Mouse (Mus musculus) cerebellum, adult 11-12 months (tissue): Measurements from ENCODE around the gene Cep89.

Source experiments
- DNase-seq: peaks from one replicate; pipeline ENCODE4 v3.0.0; 2022

Cep89 gene

DNA sequence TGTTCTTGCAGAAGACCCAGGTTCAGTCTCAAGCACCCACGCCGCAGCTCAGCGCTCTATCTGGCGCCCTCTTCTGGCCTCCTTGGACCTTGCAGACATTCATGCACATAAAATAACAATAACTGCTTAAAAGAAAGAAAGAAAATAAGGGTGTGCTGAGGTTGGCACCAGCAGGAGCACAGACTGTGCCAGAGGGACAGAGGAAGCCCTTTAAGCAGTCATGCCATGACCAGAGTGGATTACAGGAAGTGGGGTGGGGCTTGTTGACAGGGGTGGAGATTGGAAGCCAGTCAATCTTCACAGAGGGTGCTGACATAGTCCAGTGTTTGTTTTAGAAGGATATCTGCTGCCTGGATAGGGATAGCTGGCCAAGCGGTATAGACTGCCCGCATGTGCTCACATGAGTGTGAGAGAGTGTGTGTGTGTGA is 10.3 kb upstream of the Cep89 start:
- no peak for DNase-seq

GRCm38 (mm10) chr7:35388694-35389093 is 8.1 kb upstream of the Cep89 start:
- no peak for DNase-seq

DNA sequence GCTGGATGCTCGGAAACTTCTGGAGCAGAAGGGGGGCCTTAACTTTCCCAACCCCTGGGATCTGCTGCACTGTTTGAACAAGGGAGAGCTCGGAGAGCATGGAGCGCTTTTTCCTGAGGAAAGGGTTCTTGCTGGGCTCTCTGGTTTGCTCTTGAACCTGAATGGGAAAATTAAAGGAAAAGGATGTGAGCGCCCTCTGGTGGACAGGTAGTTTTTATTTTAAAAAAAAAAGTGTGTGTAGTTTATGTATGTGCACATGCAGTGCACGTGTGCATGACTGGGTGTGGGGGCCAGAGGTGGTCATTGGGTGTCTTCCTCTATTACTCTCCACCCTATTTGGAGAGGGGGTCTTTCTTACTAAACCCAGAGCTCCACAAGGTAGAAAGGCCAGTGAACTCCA is 3.9 kb upstream of the Cep89 start:
- DNase-seq: no peak

DNA sequence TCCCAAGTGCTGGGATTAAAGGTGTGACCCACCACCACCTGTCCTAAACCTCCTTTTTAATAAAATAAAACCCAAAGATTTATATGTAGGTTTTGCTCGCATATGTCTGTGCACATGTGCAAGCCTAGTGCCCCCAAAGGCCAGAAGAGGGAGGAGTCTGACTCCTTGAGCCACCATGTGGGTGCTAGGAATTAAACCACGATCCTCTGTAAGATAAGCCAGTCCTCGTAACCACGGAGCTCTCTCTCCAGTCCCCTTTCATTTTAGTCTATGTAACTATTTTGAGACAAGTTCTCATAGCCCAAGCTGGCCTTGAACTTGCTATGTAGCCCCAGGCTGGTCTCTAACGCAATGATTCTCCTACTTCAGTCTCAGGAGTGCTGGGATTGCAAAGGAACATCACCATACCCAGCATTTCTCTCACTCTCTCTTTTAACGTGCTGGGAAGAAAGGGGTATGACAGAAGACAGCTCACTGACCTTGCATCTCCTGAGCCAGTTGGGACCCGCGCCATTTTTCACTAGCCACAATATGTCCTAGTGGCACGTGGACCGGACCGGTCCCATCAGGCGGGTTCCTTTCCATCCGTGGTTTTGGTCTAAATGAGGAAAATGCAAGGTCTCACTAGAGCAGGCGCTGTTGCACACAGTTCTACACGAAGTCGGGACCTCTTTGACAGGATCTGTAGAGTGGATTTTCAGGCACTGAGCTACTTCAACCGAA is 940 bp upstream of the Cep89 start:
- DNase-seq: peak; percentile 53

DNA sequence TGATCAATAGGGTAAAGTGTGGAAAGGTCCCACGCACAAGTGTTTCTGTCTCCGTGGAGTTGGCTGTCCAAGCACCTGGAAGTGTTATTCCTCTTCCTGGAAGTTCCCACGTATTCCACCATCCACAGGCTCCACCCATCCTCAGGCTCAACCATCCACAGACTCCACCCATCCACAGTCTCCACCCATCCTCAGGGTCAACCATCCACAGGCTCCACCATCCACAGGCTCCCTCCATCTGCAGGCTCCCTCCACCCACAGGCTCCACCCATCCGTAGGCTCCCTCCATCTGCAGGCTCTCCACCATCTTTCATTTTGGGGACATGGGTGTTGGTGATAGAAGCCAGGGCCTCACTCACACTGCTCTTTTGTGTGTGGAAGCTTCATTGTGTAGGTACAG is 4.3 kb downstream of the Cep89 start:
- no peak for DNase-seq

DNA sequence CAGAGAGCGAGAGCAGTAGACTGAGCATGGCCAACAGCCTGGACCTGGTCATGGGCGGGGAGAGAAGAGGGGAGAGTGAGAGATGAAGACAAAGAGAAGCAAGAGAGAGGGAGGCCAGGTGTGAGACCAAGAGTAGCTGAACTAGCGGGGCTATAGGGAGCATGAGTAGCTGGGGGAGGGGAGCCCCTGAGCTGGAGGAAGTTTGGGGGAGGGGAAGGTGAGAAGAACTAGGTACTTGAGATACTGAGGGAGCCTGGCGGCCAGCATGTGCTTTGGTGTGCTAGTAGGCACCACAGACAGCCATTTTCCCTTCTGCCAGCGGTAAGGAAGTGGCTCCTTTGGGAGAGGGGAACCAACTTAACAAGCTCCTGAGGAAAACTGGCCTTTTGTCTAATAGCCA is 18.4 kb downstream of the Cep89 start:
- no peak for DNase-seq

DNA sequence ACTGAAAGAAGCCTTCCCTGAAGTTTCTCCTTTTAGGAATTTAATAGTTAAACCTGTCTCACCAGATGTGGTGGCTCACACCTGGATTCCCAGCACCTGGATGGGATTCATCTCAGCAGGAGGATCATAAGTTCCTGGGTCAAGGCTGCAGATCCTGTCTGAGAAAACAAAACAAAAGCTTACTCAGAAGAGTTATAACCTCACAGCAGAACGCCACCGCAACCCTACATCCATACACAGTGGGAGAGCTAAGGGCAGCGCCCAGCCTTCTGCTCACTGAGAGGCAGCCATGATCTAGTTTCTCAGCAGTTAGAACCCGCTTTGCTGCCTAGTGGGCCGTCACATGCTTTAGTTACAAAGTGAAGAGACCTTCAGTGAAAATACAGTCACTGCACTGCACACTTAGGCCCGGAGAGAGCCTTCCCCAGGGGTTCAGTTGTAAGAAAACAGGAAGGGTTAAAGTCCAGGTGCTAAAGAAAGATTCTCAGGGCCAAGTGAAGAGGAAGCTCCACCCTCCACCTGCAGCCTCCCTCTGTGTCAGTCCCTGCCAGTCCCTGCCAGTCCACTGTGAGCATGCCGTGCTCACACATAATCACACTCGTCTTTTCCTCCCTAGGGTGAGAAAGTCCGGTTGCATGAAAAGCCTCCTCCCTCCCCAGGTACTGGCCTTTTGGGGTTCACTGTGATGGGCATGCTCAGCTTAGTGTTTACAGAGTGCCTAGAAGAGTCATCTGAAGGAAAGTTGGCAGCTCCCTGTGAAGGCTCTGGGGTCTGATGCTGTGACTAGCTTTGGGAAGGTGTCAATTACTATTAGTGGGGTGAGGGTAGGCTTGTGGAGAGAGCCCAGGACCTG is 19.2 kb downstream of the Cep89 start:
- no peak for DNase-seq

GRCm38 (mm10) chr7:35416654-35416948 is 19.8 kb downstream of the Cep89 start:
- DNase-seq: no peak

- no peak for DNase-seq
Measured at GRCm38 (mm10) chr7:35423071-35423470, 26.2 kb downstream of the Cep89 start.

- no peak for DNase-seq
Measured at GRCm38 (mm10) chr7:35428146-35428545, 31.3 kb downstream of the Cep89 start.

DNA sequence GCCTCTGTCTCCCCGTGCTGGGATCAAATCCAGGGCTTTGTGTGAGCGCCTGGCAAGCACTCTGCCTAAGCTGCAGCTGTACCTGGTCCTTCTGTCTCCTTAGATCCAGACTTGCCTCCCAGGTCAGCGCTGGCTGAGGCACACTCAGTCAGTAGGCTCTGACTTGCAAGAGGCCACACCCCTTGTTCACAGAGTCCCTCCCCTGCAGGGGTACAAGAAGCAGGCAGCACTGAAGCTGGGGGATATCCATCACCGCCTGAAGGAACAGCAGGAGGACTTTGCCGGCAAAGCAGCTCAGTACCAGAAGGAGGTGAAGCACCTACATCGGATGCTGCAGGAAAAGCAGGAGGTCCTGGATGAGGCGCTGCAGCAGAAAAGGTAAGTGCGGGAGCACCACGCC is 38.4 kb downstream of the Cep89 start:
- DNase-seq: no peak

GRCm38 (mm10) chr7:35447501-35447900 is 50.7 kb downstream of the Cep89 start:
- DNase-seq: no peak

DNA sequence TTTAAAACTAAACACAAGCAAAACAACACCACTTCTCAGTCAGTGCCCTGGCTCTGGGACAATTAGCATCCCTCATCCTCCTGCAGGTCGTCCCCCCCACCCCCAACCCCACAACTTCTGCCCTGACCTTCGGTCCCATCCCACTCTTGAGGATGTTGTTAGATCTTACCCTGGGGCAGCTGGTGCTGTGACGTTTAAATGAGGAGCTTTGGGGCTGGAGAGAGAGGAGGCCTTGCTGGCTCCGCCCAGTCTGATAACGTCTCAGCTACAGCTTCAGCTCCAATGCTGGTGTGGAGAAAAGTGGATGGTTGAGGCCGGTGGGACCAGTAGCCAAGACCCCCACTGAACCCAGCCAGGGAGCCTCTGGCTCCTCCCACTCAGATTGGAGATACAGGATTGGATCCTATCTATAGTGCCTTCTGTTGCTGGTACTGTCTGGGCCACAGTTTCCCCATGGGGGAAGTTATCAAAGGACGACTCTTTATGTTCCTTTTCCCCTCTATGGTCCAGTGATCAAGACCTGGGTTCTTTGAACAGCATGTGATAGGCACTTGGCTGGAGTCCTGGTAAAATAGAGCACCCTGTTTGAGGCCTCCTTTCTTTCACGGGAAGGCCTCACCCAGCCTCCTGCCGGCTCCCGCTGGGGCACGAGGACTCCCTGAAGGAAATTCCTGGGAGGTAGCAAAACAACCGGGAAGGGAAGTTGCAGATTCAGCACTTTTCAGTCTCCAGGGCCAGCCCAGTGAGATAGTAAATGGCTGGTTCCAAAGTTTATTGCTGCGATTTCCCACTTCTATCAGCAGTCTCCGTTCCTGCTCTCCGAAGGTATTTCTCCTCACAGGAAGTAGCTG is 51.4 kb downstream of the Cep89 start, which contains the start of gene Slc7a9:
Gene Slc7a9 (plus strand): TSS at position 801 of the 851 bp plus-strand sequence.
- DNase-seq: no peak

GRCm38 (mm10) chr7:35448867-35449266 is 52.0 kb downstream of the Cep89 start:
- no peak for DNase-seq

GRCm38 (mm10) chr7:35456091-35456814 is 59.4 kb downstream of the Cep89 start:
- no peak for DNase-seq

DNA sequence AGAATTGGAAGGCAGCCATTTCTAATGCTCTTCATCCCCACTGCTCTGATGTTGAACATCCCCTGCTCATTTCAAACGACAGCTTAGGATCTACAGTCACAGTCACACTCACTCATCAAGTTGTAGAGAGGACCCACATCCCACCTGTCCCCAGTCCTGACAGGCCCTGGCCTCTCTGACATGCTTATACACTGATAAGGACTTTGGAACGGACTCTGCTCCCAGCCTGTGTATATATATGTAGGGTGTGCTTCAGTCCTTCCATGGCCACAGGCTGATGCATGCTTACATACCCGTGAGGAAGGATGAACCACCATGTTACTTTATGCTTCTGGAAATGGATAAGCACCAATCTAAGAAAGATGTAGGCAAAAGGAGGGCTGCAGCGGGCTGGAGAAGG is 64.1 kb downstream of the Cep89 start:
- no peak for DNase-seq

DNA sequence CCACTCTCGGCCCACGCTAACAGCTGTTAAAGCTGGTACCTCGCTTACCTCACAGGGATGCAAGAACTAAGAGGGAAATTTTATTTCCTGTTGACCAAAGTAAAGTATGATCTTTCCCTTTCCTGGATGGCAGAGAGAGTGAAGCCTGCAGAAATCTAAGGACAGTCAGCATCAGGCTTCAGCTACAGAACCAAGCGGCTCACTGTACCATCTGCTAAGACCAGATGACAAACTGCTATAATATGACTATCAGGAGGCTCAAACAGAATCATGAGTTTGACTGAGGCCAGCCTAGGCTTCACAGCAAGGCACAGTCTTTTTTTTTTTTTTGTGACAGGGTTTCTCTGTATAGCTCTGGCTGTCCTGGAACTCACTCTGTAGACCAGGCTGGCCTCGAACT is 68.2 kb downstream of the Cep89 start:
- no peak for DNase-seq

DNA sequence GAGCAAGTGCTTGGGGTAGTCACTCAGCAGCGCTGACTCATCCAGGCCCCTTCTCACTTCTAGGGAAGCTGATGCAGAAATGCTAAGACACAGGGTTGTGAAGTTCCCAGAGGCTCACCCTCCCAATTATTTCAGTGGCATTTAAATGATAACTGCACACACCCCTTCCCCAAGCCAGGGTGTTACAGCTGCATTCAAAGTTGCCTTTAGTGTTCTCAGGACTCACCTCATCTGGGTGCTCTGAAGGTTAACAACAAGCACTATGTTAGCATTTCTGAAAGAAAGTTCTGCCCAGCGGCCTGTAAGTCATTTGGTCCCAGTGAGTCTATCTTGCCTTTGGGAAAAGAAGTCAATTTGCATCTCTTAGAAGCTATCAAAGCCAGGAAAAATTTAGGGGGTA is 71.0 kb downstream of the Cep89 start:
- no peak for DNase-seq

- DNase-seq: no peak
Measured at GRCm38 (mm10) chr7:35470794-35471193, 74.0 kb downstream of the Cep89 start.

DNA sequence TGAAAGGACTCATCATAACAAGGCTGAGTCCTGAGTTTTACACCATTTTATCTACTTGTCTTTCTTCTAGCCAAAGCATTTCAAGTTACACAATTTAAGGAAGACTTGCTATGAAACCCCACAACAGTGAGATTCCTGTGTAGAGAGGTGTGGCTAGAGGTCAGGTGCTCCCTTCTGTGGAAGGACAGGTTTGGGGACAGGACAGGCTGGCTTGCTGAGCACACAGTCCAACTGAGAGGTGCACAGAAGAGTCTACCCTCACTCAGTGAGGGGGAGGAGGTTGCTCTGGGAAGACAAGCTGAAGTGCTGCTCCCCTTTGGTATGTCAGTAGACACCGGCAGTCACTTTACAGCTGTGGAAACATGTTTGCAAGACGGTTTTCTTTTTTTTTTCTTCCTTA is 79.6 kb downstream of the Cep89 start:
- DNase-seq: no peak

DNA sequence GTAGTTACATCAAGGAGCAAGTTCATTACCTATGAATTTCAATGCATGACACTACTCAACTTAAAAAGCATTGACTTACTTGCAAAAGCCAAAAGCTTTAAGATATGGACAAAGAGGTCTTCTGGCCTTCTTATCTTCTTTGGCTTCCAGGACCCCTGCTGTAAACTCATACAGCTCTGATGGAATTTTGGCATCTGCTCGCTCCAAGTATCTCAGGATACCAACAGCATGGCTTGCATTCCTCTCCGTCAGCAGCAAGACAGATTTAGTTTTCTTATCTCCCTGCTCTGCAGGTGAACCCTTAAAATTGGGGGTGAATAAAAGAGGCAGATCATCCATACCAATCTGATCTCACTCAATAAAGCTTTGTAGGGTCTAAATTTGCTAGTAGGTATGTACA is 88.3 kb downstream of the Cep89 start:
- no peak for DNase-seq

- DNase-seq: no peak
Measured at GRCm38 (mm10) chr7:35486553-35486952, 89.7 kb downstream of the Cep89 start.
